Mouse (Mus musculus) lung, postnatal 0 days (tissue): ENCODE measurements around the gene Ttll11. TPM values are rescaled to one million over a fixed set of nuclear protein-coding genes. Genes with fewer than 3 reads are reported as not detected.

Source experiments
- ATAC-seq: fragments of 200-750 bp; cut with Nextera tagmentation; 2 replicates; pipeline ENCODE4 v1.8.0; 2017; ENCODE audit warnings: moderate library complexity
- DNase-seq: peaks from one replicate; pipeline ENCODE4 v3.0.0-alpha.2; 2016; ENCODE audit warnings: low spot score
- H3K27ac ChIP-seq: fragments of 300-500 bp; sonication (generic); 2 replicates; pipeline ENCODE4 v1.5.1; 2014; ENCODE audit warnings: antibody characterized with exemption, mild to moderate bottlenecking, low read length, mixed read lengths
- H3K27me3 ChIP-seq: fragments of 300-500 bp; sonication (generic); replicated peaks from 2 replicates; pipeline ENCODE4 v1.6.1; 2014; ENCODE audit warnings: low read length, mixed read lengths; ENCODE audit not compliant: insufficient read depth
- H3K36me3 ChIP-seq: fragments of 300-500 bp; sonication (generic); 2 replicates; pipeline ENCODE4 v1.6.1; 2014; ENCODE audit warnings: low read length, mixed read lengths; ENCODE audit not compliant: insufficient read depth
- H3K4me1 ChIP-seq: fragments of 300-500 bp; sonication (generic); 2 replicates; pipeline ENCODE4 v1.6.1; 2014; ENCODE audit warnings: antibody characterized with exemption, low read depth, low read length, mixed read lengths; ENCODE audit not compliant: insufficient read depth
- H3K4me2 ChIP-seq: fragments of 300-500 bp; sonication (generic); replicated peaks from 2 replicates; pipeline ENCODE4 v1.6.1; 2014; ENCODE audit warnings: low read depth, mild to moderate bottlenecking, low read length, moderate library complexity, mixed read lengths
- H3K4me3 ChIP-seq: fragments of 300-500 bp; sonication (generic); 2 replicates; pipeline ENCODE4 v1.5.1; 2014; ENCODE audit warnings: low read depth, low read length
- H3K9ac ChIP-seq: fragments of 300-500 bp; sonication (generic); replicated peaks from 2 replicates; pipeline ENCODE4 v1.6.1; 2014; ENCODE audit warnings: low read depth, mild to moderate bottlenecking
- H3K9me3 ChIP-seq: fragments of 300-500 bp; sonication (generic); 2 replicates; pipeline ENCODE4 v1.6.1; 2016; ENCODE audit warnings: low read length, mixed read lengths
- CTCF ChIP-seq: IDR thresholded peaks from 2 replicates; pipeline ENCODE4 v1.5.1; 2016; ENCODE audit warnings: antibody characterized with exemption, mild to moderate bottlenecking
- EP300 ChIP-seq: IDR thresholded peaks from 2 replicates; pipeline ENCODE4 v1.6.1; 2016; ENCODE audit warnings: antibody characterized with exemption, mild to moderate bottlenecking, control low read depth
- WGBS: fragments of 180-500 bp; shearing (Covaris S2); extraction: QIAGEN DNeasy Blood & Tissue Kit; methylation state at CpG from one replicate; pipeline ENCODE4 v1.1.7; 2014; 5-methylcytosine and 5-hydroxymethylcytosine counted together
- polyA plus RNA-seq: library from polyadenylated mRNA; unstranded; fragments of >200 nt; fragmentation: Nextera tagmentation; extraction: Ambion mirVana; gene quantifications from 2 replicates; pipeline ENCODE4 v1.2.1, GENCODE M21; 2015

Ttll11 gene
- polyA plus RNA-seq, 1 experiment from 2014 or later: 2.1 TPM

- ATAC-seq: no peak
- Histone ChIP-seq H3K36me3 (no peaks in the 10 kb centered on the region), H3K27ac (no peak overlapping the region), H3K9me3 (no peaks in the 10 kb centered on the region), H3K4me1 (no peaks in the 10 kb centered on the region), H3K9ac (no peak overlapping the region), H3K4me3 (no peak overlapping the region), H3K4me2 (no peak overlapping the region), H3K27me3 (no peaks in the 10 kb centered on the region)
- 67% methylated on average over 10 of the region's 10 CpGs for WGBS
- no peak for DNase-seq
- no peak for TF ChIP-seq EP300
- no peak for TF ChIP-seq CTCF
These were observed 147.7 kb downstream of the Ttll11 start for GRCm38 (mm10) chr2:35831904-35832581.

GRCm38 (mm10) chr2:35830966-35831903 is 148.5 kb downstream of the Ttll11 start:
- no peak overlapping the region for H3K27ac ChIP-seq
- no peaks in the 10 kb centered on the region for H3K4me1 ChIP-seq
- no peak overlapping the region for H3K9ac ChIP-seq
- H3K36me3 ChIP-seq: no peaks in the 10 kb centered on the region
- H3K4me2 ChIP-seq: no peak overlapping the region
- no peaks in the 10 kb centered on the region for H3K9me3 ChIP-seq
- peak; percentile 17; the same call in 1 of the 2 replicates for ATAC-seq
- TF ChIP-seq EP300 (no peak), CTCF (no peak)
- H3K27me3 ChIP-seq: no peaks in the 10 kb centered on the region
- DNase-seq: peak; percentile 40
- H3K4me3 ChIP-seq: no peak overlapping the region
- WGBS: 44% methylated on average over 6 of the region's 6 CpGs

- Histone ChIP-seq H3K36me3 (no peaks in the 10 kb centered on the region), H3K4me1 (no peaks in the 10 kb centered on the region), H3K9me3 (no peaks in the 10 kb centered on the region), H3K4me2 (no peak overlapping the region), H3K4me3 (no peak overlapping the region), H3K27me3 (no peaks in the 10 kb centered on the region), H3K27ac (no peak overlapping the region), H3K9ac (no peak overlapping the region)
- ATAC-seq (no peak), DNase-seq (no peak)
- WGBS: 84% methylated on average over 4 of the region's 4 CpGs
- no peak for TF ChIP-seq CTCF
- no peak for TF ChIP-seq EP300
These were observed 150.6 kb downstream of the Ttll11 start for GRCm38 (mm10) chr2:35829136-35829535.

- H3K4me3 ChIP-seq: no peak overlapping the region
- WGBS: 61% methylated on average over 4 of the region's 4 CpGs
- no peaks in the 10 kb centered on the region for H3K27me3 ChIP-seq
- H3K36me3 ChIP-seq: no peaks in the 10 kb centered on the region
- H3K9ac ChIP-seq: no peak overlapping the region
- no peak overlapping the region for H3K4me2 ChIP-seq
- ATAC-seq (no peak), DNase-seq (no peak)
- no peaks in the 10 kb centered on the region for H3K4me1 ChIP-seq
- TF ChIP-seq CTCF: no peak
- no peak for TF ChIP-seq EP300
- no peaks in the 10 kb centered on the region for H3K9me3 ChIP-seq
- no peak overlapping the region for H3K27ac ChIP-seq
These were observed 151.8 kb downstream of the Ttll11 start for GRCm38 (mm10) chr2:35827886-35828285.

GRCm38 (mm10) chr2:35825157-35825556 is 154.6 kb downstream of the Ttll11 start:
- Histone ChIP-seq H3K4me2 (no peak overlapping the region), H3K4me1 (no peaks in the 10 kb centered on the region), H3K9me3 (no peaks in the 10 kb centered on the region), H3K36me3 (no peaks in the 10 kb centered on the region), H3K27me3 (no peaks in the 10 kb centered on the region), H3K4me3 (no peak overlapping the region), H3K9ac (no peak overlapping the region), H3K27ac (no peak overlapping the region)
- ATAC-seq: no peak
- WGBS: 68% methylated on average over 7 of the region's 7 CpGs
- DNase-seq: no peak
- TF ChIP-seq CTCF (no peak), EP300 (no peak)

- Histone ChIP-seq H3K4me2 (no peak overlapping the region), H3K4me3 (no peak overlapping the region), H3K9ac (no peak overlapping the region), H3K36me3 (no peaks in the 10 kb centered on the region), H3K27ac (no peak overlapping the region), H3K9me3 (no peaks in the 10 kb centered on the region), H3K27me3 (no peaks in the 10 kb centered on the region), H3K4me1 (no peaks in the 10 kb centered on the region)
- WGBS: 76% methylated on average over 6 of the region's 6 CpGs
- no peak for TF ChIP-seq CTCF
- no peak for TF ChIP-seq EP300
- DNase-seq: no peak
- ATAC-seq: no peak
These were observed 156.1 kb downstream of the Ttll11 start for GRCm38 (mm10) chr2:35823589-35823988.
